Mouse (Mus musculus): ENCODE results near the gene Six5.

- TF ChIP-seq POLR2A (IDR thresholded peaks at IDR 0.05; ENCODE audit: control insufficient read depth, low read depth, low read length) (peak; percentile 63; the same call in 1 of the 2 replicates), CTCF (IDR thresholded peaks at IDR 0.05; ENCODE audit: control insufficient read depth, insufficient read depth, insufficient replicate concordance, low read depth, low read length) (peak; percentile 46; the same call in 1 of the 2 replicates)
Measured at GRCm38 (mm10) chr7:19054047-19054776, 40.2 kb upstream of the Six5 start, which contains the start of gene Rsph6a.
